Mouse (Mus musculus) liver, embryonic 14.5 days (tissue): Measurements from ENCODE around the gene Slc22a15. TPM values are rescaled to one million over a fixed set of nuclear protein-coding genes. Genes with fewer than 3 reads are reported as not detected.

Experiments
- ATAC-seq: fragments of 200-750 bp; cut with Nextera tagmentation; 2 replicates; pipeline ENCODE4 v1.8.0; 2017; ENCODE audit warnings: moderate number of reproducible peaks, mild to moderate bottlenecking, moderate library complexity; ENCODE audit not compliant: insufficient read depth
- DNase-seq, 3 experiments: peaks; one replicate each; pipeline ENCODE4 v3.0.0-alpha.2; 2012 to 2013; ENCODE audit warnings: low read depth in 3 of 3, low spot score in 3 of 3
- H3K27ac ChIP-seq: fragments of 300-500 bp; sonication (generic); 2 replicates; pipeline ENCODE4 v1.5.1; 2014; ENCODE audit warnings: moderate library complexity, mild to moderate bottlenecking, control low read depth, inconsistent platforms
- H3K27me3 ChIP-seq: fragments of 300-500 bp; sonication (generic); 2 replicates; pipeline ENCODE4 v1.6.1; 2014; ENCODE audit warnings: mild to moderate bottlenecking, low read length, moderate library complexity; ENCODE audit not compliant: control insufficient read depth, insufficient read depth
- H3K36me3 ChIP-seq: fragments of 300-500 bp; sonication (generic); replicated peaks from 2 replicates; pipeline ENCODE4 v1.6.1; 2014; ENCODE audit warnings: low read depth; ENCODE audit not compliant: control insufficient read depth, insufficient read depth
- H3K4me1 ChIP-seq, 2 experiments: fragments of 200-500 bp in 1 of 2; fragments of 300-500 bp in 1 of 2; sonication (generic) in 1 of 2; replicated peaks; 2 replicates each; pipeline ENCODE4 v1.6.1; 2012 to 2014; ENCODE audit warnings: antibody characterized with exemption in 1 of 2, inconsistent platforms in 1 of 2, low read length in 1 of 2; ENCODE audit not compliant: control insufficient read depth in 2 of 2, insufficient read depth in 2 of 2
- H3K4me2 ChIP-seq: fragments of 300-500 bp; sonication (generic); 2 replicates; pipeline ENCODE4 v1.6.1; 2014; ENCODE audit warnings: low read depth, mild to moderate bottlenecking, control low read depth, moderate library complexity
- H3K4me3 ChIP-seq, 2 experiments: fragments of 200-500 bp in 1 of 2; fragments of 300-500 bp in 1 of 2; sonication (generic) in 1 of 2; 2 replicates each; pipeline ENCODE4 v1.5.1; 2012 to 2014; ENCODE audit warnings: low read depth in 2 of 2, low read length in 2 of 2, mild to moderate bottlenecking in 2 of 2, control low read depth in 1 of 2, inconsistent platforms in 1 of 2, moderate library complexity in 1 of 2; ENCODE audit not compliant: insufficient read depth in 1 of 2
- H3K9ac ChIP-seq: fragments of 300-500 bp; sonication (generic); replicated peaks from 2 replicates; pipeline ENCODE4 v1.6.1; 2014; ENCODE audit warnings: mild to moderate bottlenecking, control low read depth, moderate library complexity
- H3K9me3 ChIP-seq: fragments of 300-500 bp; sonication (generic); 2 replicates; pipeline ENCODE4 v1.6.1; 2016; ENCODE audit warnings: low read length, mixed read lengths; ENCODE audit not compliant: control insufficient read depth
- CTCF ChIP-seq: IDR thresholded peaks from 2 replicates; pipeline ENCODE4 v1.5.1; 2016; ENCODE audit warnings: antibody characterized with exemption, low read depth, control low read depth
- EP300 ChIP-seq: IDR thresholded peaks from 2 replicates; pipeline ENCODE4 v1.6.1; 2016; ENCODE audit warnings: antibody characterized with exemption, low read depth
- WGBS: fragments of 180-500 bp; shearing (Covaris S2); extraction: QIAGEN DNeasy Blood & Tissue Kit; methylation state at CpG from one replicate; pipeline ENCODE4 v1.1.7; 2014; ENCODE audit not compliant: insufficient replicate concordance; 5-methylcytosine and 5-hydroxymethylcytosine counted together
- polyA plus RNA-seq, 2 experiments: library from polyadenylated mRNA; depleted of rRNA in 1 of 2; stranded (reverse) in 1 of 2; unstranded in 1 of 2; fragments of >200 nt; fragmentation: Nextera tagmentation in 1 of 2; extraction: Ambion mirVana in 1 of 2; gene quantifications; 2 replicates each; pipeline versions ENCODE4 v1.2.1 to v1.2.3; 2012 to 2014

The Slc22a15 gene
- polyA plus RNA-seq, 2 experiments, result 1.3 to 1.7 TPM

- Histone ChIP-seq H3K4me3 (no peak overlapping the region), H3K27me3 (no peaks in the 10 kb centered on the region), H3K36me3 (no peaks in the 10 kb centered on the region), H3K4me1 (no peaks in the 10 kb centered on the region), H3K27ac (no peak overlapping the region), H3K9ac (no peak overlapping the region), H3K9me3 (no peaks in the 10 kb centered on the region), H3K4me2 (no peak overlapping the region)
- ATAC-seq, result no peak
- no peak for TF ChIP-seq CTCF
- TF ChIP-seq EP300, result no peak
- WGBS, result 49% methylated on average over 4 of the region's 4 CpGs
- DNase-seq, result no peak
Observed at GRCm38 (mm10) chr3:101846096-101846495, 78.2 kb downstream of the Slc22a15 start.

- TF ChIP-seq EP300, result no peak
- no peak for TF ChIP-seq CTCF
- H3K9ac ChIP-seq, result no peak overlapping the region
- WGBS, result 59% methylated on average over 7 of the region's 7 CpGs
- H3K36me3 ChIP-seq, result no peaks in the 10 kb centered on the region
- no peaks in the 10 kb centered on the region for H3K27me3 ChIP-seq
- ATAC-seq (no peak), DNase-seq (no peak)
- H3K4me1 ChIP-seq, result no peaks in the 10 kb centered on the region
- no peak overlapping the region for H3K27ac ChIP-seq
- no peak overlapping the region for H3K4me3 ChIP-seq
- no peak overlapping the region for H3K4me2 ChIP-seq
- H3K9me3 ChIP-seq, result no peaks in the 10 kb centered on the region
Observed at GRCm38 (mm10) chr3:101842372-101843094, 81.7 kb downstream of the Slc22a15 start.

- ATAC-seq, result no peak
- Histone ChIP-seq H3K4me2 (no peak overlapping the region), H3K4me1 (no peaks in the 10 kb centered on the region), H3K27ac (no peak overlapping the region), H3K4me3 (no peak overlapping the region), H3K9me3 (no peaks in the 10 kb centered on the region), H3K9ac (no peak overlapping the region), H3K36me3 (no peaks in the 10 kb centered on the region), H3K27me3 (no peaks in the 10 kb centered on the region)
- WGBS, result 67% methylated on average over 9 of the region's 9 CpGs
- peak; percentile 29; the same call in 1 of the 2 replicates for TF ChIP-seq CTCF
- TF ChIP-seq EP300, result no peak
- no peak for DNase-seq
Observed at GRCm38 (mm10) chr3:101839327-101839726, 84.9 kb downstream of the Slc22a15 start.

- H3K4me3 ChIP-seq, result no peak overlapping the region
- H3K27ac ChIP-seq, result no peak overlapping the region
- no peak overlapping the region for H3K9ac ChIP-seq
- H3K4me2 ChIP-seq, result no peak overlapping the region
- no peak for TF ChIP-seq CTCF
- no peak for TF ChIP-seq EP300
- 62% methylated on average over 3 of the region's 3 CpGs for WGBS
- no peaks in the 10 kb centered on the region for H3K36me3 ChIP-seq
- ATAC-seq (no peak), DNase-seq (no peak)
- H3K27me3 ChIP-seq, result no peaks in the 10 kb centered on the region
- no peaks in the 10 kb centered on the region for H3K9me3 ChIP-seq
- no peaks in the 10 kb centered on the region for H3K4me1 ChIP-seq
Observed at GRCm38 (mm10) chr3:101836971-101837370, 87.3 kb downstream of the Slc22a15 start.

- Histone ChIP-seq H3K9ac (no peak overlapping the region), H3K27ac (no peak overlapping the region), H3K4me2 (no peak overlapping the region), H3K4me3 (no peak overlapping the region), H3K4me1 (no peaks in the 10 kb centered on the region; a peak in 1 of 4 replicates), H3K9me3 (no peaks in the 10 kb centered on the region), H3K36me3 (no peaks in the 10 kb centered on the region), H3K27me3 (no peaks in the 10 kb centered on the region)
- no peak for DNase-seq
- no peak for ATAC-seq
- WGBS, result 49% methylated on average over 5 of the region's 5 CpGs
- TF ChIP-seq CTCF (no peak), EP300 (no peak)
Observed at GRCm38 (mm10) chr3:101836532-101836931, 87.7 kb downstream of the Slc22a15 start.
